Mouse (Mus musculus): ENCODE data around the gene Lins1.

DNA sequence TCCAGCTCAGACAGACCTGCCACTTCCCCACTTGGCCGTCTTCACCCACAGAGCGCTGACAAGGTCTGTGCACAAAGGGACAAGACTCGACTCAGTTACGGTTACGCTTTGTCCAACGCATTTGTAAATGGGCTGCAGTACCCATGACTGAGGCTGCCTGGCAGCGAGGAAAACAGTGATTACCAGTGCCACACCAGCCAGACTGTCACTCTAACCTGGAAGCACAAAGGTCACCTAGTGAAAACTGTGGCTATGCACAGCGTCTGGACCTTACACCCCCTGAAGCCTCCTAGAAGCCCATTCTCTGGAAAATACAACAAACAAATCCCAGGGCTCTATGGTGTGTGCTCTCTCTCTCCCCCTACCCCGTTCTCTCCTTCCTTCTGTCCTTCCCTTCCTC is 34.2 kb upstream of the Lins1 start:
- no peak for TF ChIP-seq CTCF (conservative IDR thresholded peaks at IDR 0.05; ENCODE audit: low read length)
- no peak for TF ChIP-seq NANOG (IDR thresholded peaks at IDR 0.05; ENCODE audit: borderline replicate concordance, low read length)
- TF ChIP-seq POU5F1 (IDR thresholded peaks at IDR 0.05; ENCODE audit: borderline replicate concordance, low read length), result no peak

Measured in E14TG2a.4 (cell line).